Mouse (Mus musculus) heart, adult 2 months (tissue): ENCODE results near the gene Ttyh3.

Experiments used
- CTCF ChIP-seq: fragments of 200-600 bp; IDR thresholded peaks from 2 replicates; pipeline ENCODE4 v1.8.1; 2022; ENCODE audit warnings: antibody characterized with exemption, mild to moderate bottlenecking, moderate library complexity
- EP300 ChIP-seq: fragments of 200-500 bp; IDR thresholded peaks from 2 replicates; pipeline ENCODE4 v1.6.1; 2011; ENCODE audit warnings: low read depth, low read length, control low read depth; ENCODE audit not compliant: insufficient read depth
- POLR2A ChIP-seq: fragments of 200-500 bp; IDR thresholded peaks from 2 replicates; pipeline ENCODE4 v1.6.1; 2011; ENCODE audit warnings: mild to moderate bottlenecking, low read depth, low read length, control low read depth; ENCODE audit not compliant: insufficient read depth

DNA sequence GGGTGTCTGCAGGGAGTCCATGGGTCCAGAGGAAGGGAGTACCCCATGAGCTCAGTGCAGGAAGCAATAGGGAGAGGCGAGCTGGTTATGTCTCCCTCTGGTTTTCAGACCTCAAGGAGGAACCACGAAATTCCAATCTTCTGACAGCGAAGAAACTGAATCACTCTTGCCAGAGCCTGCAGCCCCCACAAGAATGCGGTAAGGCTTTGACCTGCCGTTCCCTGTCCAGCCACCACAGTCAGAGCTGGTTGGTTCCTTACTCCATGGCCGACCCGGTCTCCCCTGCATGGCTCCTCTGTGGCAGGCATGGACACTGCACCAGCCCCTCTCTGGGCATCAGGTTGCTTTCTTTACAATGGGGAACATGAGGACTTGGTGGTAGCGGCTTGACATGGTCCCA is 44.4 kb downstream of the Ttyh3 start:
- TF ChIP-seq CTCF: no peak
- TF ChIP-seq POLR2A: no peak
- TF ChIP-seq EP300: no peak
